Mouse (Mus musculus) G1E (cell line): Measurements from ENCODE around the gene Rorb. TPM values are rescaled to one million over a fixed set of nuclear protein-coding genes. Genes with fewer than 3 reads are reported as not detected.
A peak's percentile ranks its signal among the peaks of the same experiment; 100 is the strongest.

ENCODE experiments used
- ATAC-seq: 2 replicates; pipeline ENCODE4 v1.8.0; 2016; ENCODE audit warnings: mild to moderate bottlenecking; ENCODE audit not compliant: insufficient number of reproducible peaks, poor library complexity, low FRiP score, severe bottlenecking; ENCODE audit errors: extremely low read depth
- DNase-seq: peaks from one replicate; pipeline ENCODE4 v3.0.0; 2012; ENCODE audit warnings: low spot score
- H3K27me3 ChIP-seq: 2 replicates; pipeline ENCODE4 v1.6.1; 2012; ENCODE audit warnings: mild to moderate bottlenecking, low read length, inconsistent platforms; ENCODE audit not compliant: insufficient read depth
- H3K36me3 ChIP-seq: replicated peaks from 2 replicates; pipeline ENCODE3; 2012; ENCODE audit warnings: mild to moderate bottlenecking, inconsistent platforms
- H3K4me1 ChIP-seq: 2 replicates; pipeline ENCODE4 v1.6.1; 2012; ENCODE audit warnings: low read depth, low read length, inconsistent platforms, mixed read lengths; ENCODE audit not compliant: insufficient read depth
- H3K4me3 ChIP-seq: 2 replicates; pipeline ENCODE4 v1.5.1; 2012; ENCODE audit warnings: low read depth, mild to moderate bottlenecking, inconsistent platforms, low read length, moderate library complexity, mixed read lengths
- H3K9me3 ChIP-seq: replicated peaks from 2 replicates; pipeline ENCODE4 v1.6.1; 2012; ENCODE audit warnings: inconsistent platforms
- CTCF ChIP-seq: IDR thresholded peaks from 2 replicates; pipeline ENCODE4 v1.5.1; 2012; ENCODE audit warnings: low read depth, low read length, inconsistent platforms, mixed read lengths
- GATA1 ChIP-seq: IDR thresholded peaks from 2 replicates; pipeline ENCODE4 v1.6.1; 2012; ENCODE audit warnings: borderline replicate concordance, low read length, inconsistent platforms, mixed read lengths
- GATA2 ChIP-seq: IDR thresholded peaks from 2 replicates; pipeline ENCODE4 v1.6.1; 2012; ENCODE audit warnings: low read depth, low read length, inconsistent platforms, borderline replicate concordance
- POLR2AphosphoS5 ChIP-seq: IDR thresholded peaks from 2 replicates; pipeline ENCODE4 v1.6.1; 2012; ENCODE audit warnings: low read depth, low read length, inconsistent platforms; ENCODE audit not compliant: insufficient replicate concordance
- TAL1 ChIP-seq: conservative IDR thresholded peaks from 2 replicates; pipeline ENCODE4 v1.6.1; 2012; ENCODE audit warnings: low read depth, low read length, inconsistent platforms, mixed read lengths
- polyA plus RNA-seq: library from polyadenylated mRNA; stranded (reverse); fragments of >175 nt; gene quantifications from 2 replicates; pipeline ENCODE4 v1.2.3, GENCODE M21; 2012
- total RNA-seq, 2 experiments: library from RNA; stranded (forward) in 1 of 2; stranded (reverse) in 1 of 2; fragments of 200-1000 nt in 1 of 2; fragments of >200 nt in 1 of 2; fragmentation: Nextera tagmentation in 1 of 2; gene quantifications; 2 replicates each; pipeline ENCODE4 v1.2.3; 2014 to 2017

Gene Rorb
- total and polyA plus RNA-seq, 3 experiments = 0.22 to 4.5 TPM; not detected in 1

DNA sequence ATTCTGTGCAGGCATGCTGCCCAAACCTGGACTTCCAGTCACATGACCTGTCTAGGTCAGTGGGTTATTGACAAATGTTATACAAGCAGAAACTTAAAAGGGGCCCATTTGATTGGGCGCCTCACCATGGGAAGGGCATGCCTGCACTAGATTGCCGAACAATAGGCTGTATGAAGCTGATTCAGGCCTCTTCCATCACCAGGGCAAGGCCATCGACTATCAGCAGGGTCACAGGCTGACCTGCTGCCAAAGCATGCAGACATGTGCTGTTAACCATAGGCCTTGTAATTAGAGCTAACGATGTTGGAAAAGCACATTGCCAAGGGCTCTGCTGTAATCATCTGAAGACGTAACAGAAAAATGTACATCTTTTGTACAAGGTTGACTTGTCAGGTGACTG, 131.0 kb downstream of the Rorb start:
- DNase-seq (no peak), ATAC-seq (no peak)
- TF ChIP-seq TAL1 = no peak
- no peak for TF ChIP-seq CTCF
- TF ChIP-seq POLR2AphosphoS5 = no peak
- TF ChIP-seq GATA2 = no peak
- TF ChIP-seq GATA1 = no peak
- Histone ChIP-seq H3K4me1 (no peaks in the 10 kb centered on the region), H3K36me3 (no peaks in the 10 kb centered on the region), H3K4me3 (no peak overlapping the region), H3K9me3 (no peaks in the 10 kb centered on the region), H3K27me3 (peaks cover 3% of the 10 kb centered on the region; the same call in 1 of the 2 replicates)

GRCm38 (mm10) chr19:18974796-18975660, 136.0 kb downstream of the Rorb start:
- Histone ChIP-seq H3K4me1 (no peaks in the 10 kb centered on the region), H3K27me3 (peaks cover 3% of the 10 kb centered on the region; the same call in 1 of the 2 replicates)
- DNase-seq = no peak

GRCm38 (mm10) chr19:18969386-18969785, 141.6 kb downstream of the Rorb start:
- H3K4me1 ChIP-seq = no peaks in the 10 kb centered on the region
- H3K4me3 ChIP-seq = no peak overlapping the region
- DNase-seq (no peak), ATAC-seq (no peak)
- TF ChIP-seq CTCF = no peak
- no peak for TF ChIP-seq GATA1
- TF ChIP-seq TAL1 = no peak
- H3K27me3 ChIP-seq = no peaks in the 10 kb centered on the region
- no peaks in the 10 kb centered on the region for H3K9me3 ChIP-seq
- H3K36me3 ChIP-seq = no peaks in the 10 kb centered on the region

More at GRCm38 (mm10) chr19:18974796-18975660, 136.0 kb downstream of the Rorb start:
- Histone ChIP-seq H3K4me3 (no peak overlapping the region), H3K36me3 (no peaks in the 10 kb centered on the region), H3K9me3 (no peaks in the 10 kb centered on the region)
- ATAC-seq = no peak
- peak; percentile 3; the same call in 1 of the 2 replicates for TF ChIP-seq CTCF
- TF ChIP-seq TAL1 = no peak
- TF ChIP-seq GATA1 = no peak

GRCm38 (mm10) chr19:18967307-18967706, 143.7 kb downstream of the Rorb start:
- H3K27me3 ChIP-seq = no peaks in the 10 kb centered on the region
- no peak for DNase-seq
- no peaks in the 10 kb centered on the region for H3K4me1 ChIP-seq
- TF ChIP-seq GATA1 (no peak), POLR2AphosphoS5 (no peak), GATA2 (no peak), CTCF (no peak), TAL1 (no peak)
- H3K9me3 ChIP-seq = no peaks in the 10 kb centered on the region
- ATAC-seq = no peak
- H3K4me3 ChIP-seq = no peak overlapping the region
- H3K36me3 ChIP-seq = no peaks in the 10 kb centered on the region

GRCm38 (mm10) chr19:18959862-18960261, 151.1 kb downstream of the Rorb start:
- ATAC-seq (no peak), DNase-seq (no peak)
- no peaks in the 10 kb centered on the region for H3K9me3 ChIP-seq
- H3K36me3 ChIP-seq = no peaks in the 10 kb centered on the region
- H3K4me3 ChIP-seq = no peak overlapping the region
- no peaks in the 10 kb centered on the region for H3K4me1 ChIP-seq
- TF ChIP-seq GATA2 (no peak), GATA1 (no peak), POLR2AphosphoS5 (no peak), CTCF (no peak), TAL1 (no peak)
- H3K27me3 ChIP-seq = peaks cover 2% of the 10 kb centered on the region; the same call in 1 of the 2 replicates

GRCm38 (mm10) chr19:18952806-18953205, 158.2 kb downstream of the Rorb start:
- H3K27me3 ChIP-seq = no peaks in the 10 kb centered on the region
- no peak for ATAC-seq
- TF ChIP-seq CTCF (no peak), GATA1 (no peak)

GRCm38 (mm10) chr19:18947193-18947592, 163.8 kb downstream of the Rorb start:
- no peaks in the 10 kb centered on the region for H3K9me3 ChIP-seq
- H3K36me3 ChIP-seq = no peaks in the 10 kb centered on the region
- H3K4me3 ChIP-seq = no peak overlapping the region
- DNase-seq (no peak), ATAC-seq (no peak)
- no peak for TF ChIP-seq POLR2AphosphoS5
- TF ChIP-seq CTCF = no peak
- no peak for TF ChIP-seq GATA2
- no peak for TF ChIP-seq TAL1
- H3K27me3 ChIP-seq = no peaks in the 10 kb centered on the region
- no peaks in the 10 kb centered on the region for H3K4me1 ChIP-seq

More at GRCm38 (mm10) chr19:18952806-18953205, 158.2 kb downstream of the Rorb start:
- no peaks in the 10 kb centered on the region for H3K4me1 ChIP-seq
- no peak for DNase-seq
- no peaks in the 10 kb centered on the region for H3K9me3 ChIP-seq
- no peaks in the 10 kb centered on the region for H3K36me3 ChIP-seq
- H3K4me3 ChIP-seq = no peak overlapping the region
